Mouse (Mus musculus): Measurements from ENCODE around the gene Rhbdd1.
A peak's percentile ranks its signal among the peaks of the same experiment; 100 is the strongest.

Gene Rhbdd1

GRCm38 (mm10) chr1:82291930-82292712 lies 24.1 kb upstream of the Rhbdd1 start:
- no peak for DNase-seq

GRCm38 (mm10) chr1:82292771-82293170 lies 23.5 kb upstream of the Rhbdd1 start:
- DNase-seq = peak; percentile 83

GRCm38 (mm10) chr1:82294102-82294501 lies 22.1 kb upstream of the Rhbdd1 start:
- peak; percentile 77 for DNase-seq

- DNase-seq = no peak
Observed at GRCm38 (mm10) chr1:82298586-82298985, 17.7 kb upstream of the Rhbdd1 start.

- DNase-seq = no peak
Observed at GRCm38 (mm10) chr1:82304483-82304882, 11.8 kb upstream of the Rhbdd1 start.

- no peak for DNase-seq
Observed at GRCm38 (mm10) chr1:82316746-82317126, 484 bp downstream of the Rhbdd1 start.

- no peak for DNase-seq
Observed at GRCm38 (mm10) chr1:82320456-82320855, 4.2 kb downstream of the Rhbdd1 start.

GRCm38 (mm10) chr1:82320864-82321263 lies 4.6 kb downstream of the Rhbdd1 start:
- DNase-seq = no peak

GRCm38 (mm10) chr1:82321441-82321840 lies 5.2 kb downstream of the Rhbdd1 start:
- DNase-seq = no peak

- no peak for DNase-seq
Observed at GRCm38 (mm10) chr1:82324131-82324785, 8.0 kb downstream of the Rhbdd1 start.

- no peak for DNase-seq
Observed at GRCm38 (mm10) chr1:82326120-82326519, 9.9 kb downstream of the Rhbdd1 start.

GRCm38 (mm10) chr1:82328033-82328775 lies 12.0 kb downstream of the Rhbdd1 start:
- DNase-seq = no peak

GRCm38 (mm10) chr1:82329237-82329953 lies 13.1 kb downstream of the Rhbdd1 start:
- DNase-seq = no peak

- no peak for DNase-seq
Observed at GRCm38 (mm10) chr1:82329954-82330247, 13.6 kb downstream of the Rhbdd1 start.

- DNase-seq = no peak
Observed at GRCm38 (mm10) chr1:82334506-82334905, 18.3 kb downstream of the Rhbdd1 start.

GRCm38 (mm10) chr1:82353089-82353488 lies 36.8 kb downstream of the Rhbdd1 start:
- DNase-seq = no peak

- DNase-seq = no peak
Observed at GRCm38 (mm10) chr1:82353755-82354154, 37.5 kb downstream of the Rhbdd1 start.

- no peak for DNase-seq
Observed at GRCm38 (mm10) chr1:82358871-82359647, 42.8 kb downstream of the Rhbdd1 start.

- DNase-seq = no peak
Observed at GRCm38 (mm10) chr1:82359648-82360026, 43.4 kb downstream of the Rhbdd1 start.

GRCm38 (mm10) chr1:82361240-82361639 lies 45.0 kb downstream of the Rhbdd1 start:
- DNase-seq = no peak

GRCm38 (mm10) chr1:82362165-82362564 lies 45.9 kb downstream of the Rhbdd1 start:
- DNase-seq = no peak

- DNase-seq = no peak
Observed at GRCm38 (mm10) chr1:82364047-82364446, 47.8 kb downstream of the Rhbdd1 start.

GRCm38 (mm10) chr1:82364468-82364867 lies 48.2 kb downstream of the Rhbdd1 start:
- DNase-seq = no peak

Measured in cerebellum, adult 9-10 months (tissue).